Mouse (Mus musculus): ENCODE data around the gene Tshz2.

The Tshz2 gene

GRCm38 (mm10) chr2:170051441-170051840 lies 418.6 kb downstream of the Tshz2 start:
- DNase-seq, result no peak

- DNase-seq, result no peak
Measured at GRCm38 (mm10) chr2:170054943-170055342, 422.1 kb downstream of the Tshz2 start.

GRCm38 (mm10) chr2:170055413-170055812 lies 422.6 kb downstream of the Tshz2 start:
- DNase-seq, result peak; percentile 10 to 25

GRCm38 (mm10) chr2:170058774-170059173 lies 426.0 kb downstream of the Tshz2 start:
- DNase-seq, result peak in 1 of 2 experiments; percentile 12

GRCm38 (mm10) chr2:170060066-170060465 lies 427.3 kb downstream of the Tshz2 start:
- DNase-seq, result peak; percentile 11 to 35

GRCm38 (mm10) chr2:170062378-170062777 lies 429.6 kb downstream of the Tshz2 start:
- DNase-seq, result no peak

GRCm38 (mm10) chr2:170069976-170070375 lies 437.2 kb downstream of the Tshz2 start:
- no peak for DNase-seq

- DNase-seq, result no peak
Measured at GRCm38 (mm10) chr2:170070641-170071241, 437.9 kb downstream of the Tshz2 start.

GRCm38 (mm10) chr2:170076941-170077490 lies 444.2 kb downstream of the Tshz2 start:
- DNase-seq, result no peak

GRCm38 (mm10) chr2:170078041-170078440 lies 445.2 kb downstream of the Tshz2 start:
- no peak for DNase-seq

- no peak for DNase-seq
Measured at GRCm38 (mm10) chr2:170078442-170079017, 445.7 kb downstream of the Tshz2 start.

GRCm38 (mm10) chr2:170091563-170092443 lies 459.0 kb downstream of the Tshz2 start:
- no peak for DNase-seq

GRCm38 (mm10) chr2:170094220-170094619 lies 461.4 kb downstream of the Tshz2 start:
- no peak for DNase-seq

- no peak for DNase-seq
Measured at GRCm38 (mm10) chr2:170094871-170095270, 462.1 kb downstream of the Tshz2 start.

GRCm38 (mm10) chr2:170101132-170101531 lies 468.3 kb downstream of the Tshz2 start:
- peak; percentile 88 to 93 for DNase-seq

- DNase-seq, result no peak
Measured at GRCm38 (mm10) chr2:170101932-170102331, 469.1 kb downstream of the Tshz2 start.

- DNase-seq, result no peak
Measured at GRCm38 (mm10) chr2:170103341-170103740, 470.5 kb downstream of the Tshz2 start.

GRCm38 (mm10) chr2:170103852-170104251 lies 471.0 kb downstream of the Tshz2 start:
- peak; percentile 31 to 65 for DNase-seq

- no peak for DNase-seq
Measured at GRCm38 (mm10) chr2:170104396-170104795, 471.6 kb downstream of the Tshz2 start.

- no peak for DNase-seq
Measured at GRCm38 (mm10) chr2:170106000-170106399, 473.2 kb downstream of the Tshz2 start.

GRCm38 (mm10) chr2:170107791-170108190 lies 475.0 kb downstream of the Tshz2 start:
- no peak for DNase-seq

GRCm38 (mm10) chr2:170109528-170109927 lies 476.7 kb downstream of the Tshz2 start:
- no peak for DNase-seq

- no peak for DNase-seq
Measured at GRCm38 (mm10) chr2:170110306-170110705, 477.5 kb downstream of the Tshz2 start.

Data from cerebellum, postnatal 25 days (tissue).